Mouse (Mus musculus) MEL (cell line): ENCODE measurements around the gene Celsr1. TPM values are rescaled to one million over a fixed set of nuclear protein-coding genes. Genes with fewer than 3 reads are reported as not detected.

ENCODE experiments used
- DNase-seq: peaks from one replicate; pipeline ENCODE4 v3.0.0; 2011; ENCODE audit warnings: low read depth, low spot score
- H3K27ac ChIP-seq: 2 replicates; pipeline ENCODE4 v1.5.1; 2012; ENCODE audit warnings: low read depth, mild to moderate bottlenecking, control low read depth, low read length, moderate library complexity; ENCODE audit not compliant: control insufficient read depth
- H3K27me3 ChIP-seq, 2 experiments: fragments of 150-350 bp in 1 of 2; sonication (generic) in 1 of 2; 2 replicates each; pipeline ENCODE4 v1.6.1; 2012; ENCODE audit warnings: low read length in 2 of 2, mild to moderate bottlenecking in 2 of 2, improper control_type of control experiment in 1 of 2, moderate library complexity in 1 of 2; ENCODE audit not compliant: insufficient read depth in 2 of 2, control insufficient read depth in 1 of 2
- H3K36me3 ChIP-seq, 2 experiments: 2 replicates each; pipeline ENCODE4 v1.6.1; 2012 to 2014; ENCODE audit warnings: low read length in 2 of 2, improper control_type of control experiment in 1 of 2, inconsistent platforms in 1 of 2, mild to moderate bottlenecking in 1 of 2; ENCODE audit not compliant: insufficient read depth in 2 of 2, control insufficient read depth in 1 of 2
- H3K4me1 ChIP-seq, 2 experiments: fragments of 150-350 bp in 1 of 2; sonication (generic) in 1 of 2; 2 replicates each; pipeline ENCODE4 v1.6.1; 2012; ENCODE audit warnings: low read length in 2 of 2, improper control_type of control experiment in 1 of 2, mild to moderate bottlenecking in 1 of 2; ENCODE audit not compliant: insufficient read depth in 2 of 2, control insufficient read depth in 1 of 2
- H3K4me3 ChIP-seq, 2 experiments: fragments of 150-350 bp in 1 of 2; sonication (generic) in 1 of 2; 2 replicates each; pipeline ENCODE4 v1.5.1; 2012; ENCODE audit warnings: low read depth in 2 of 2, low read length in 2 of 2, mild to moderate bottlenecking in 2 of 2, moderate library complexity in 2 of 2, control low read depth in 1 of 2, improper control_type of control experiment in 1 of 2; ENCODE audit not compliant: control insufficient read depth in 1 of 2, insufficient read depth in 1 of 2
- H3K79me2 ChIP-seq: 2 replicates; pipeline ENCODE4 v1.6.1; 2012; ENCODE audit warnings: mild to moderate bottlenecking, low read length, moderate library complexity; ENCODE audit not compliant: control insufficient read depth, poor library complexity, insufficient read depth
- H3K9ac ChIP-seq: 2 replicates; pipeline ENCODE4 v1.6.1; 2012; ENCODE audit warnings: low read depth, mild to moderate bottlenecking, control low read depth, low read length, moderate library complexity; ENCODE audit not compliant: control insufficient read depth, poor library complexity, severe bottlenecking
- H3K9me3 ChIP-seq: fragments of 150-350 bp; sonication (generic); replicated peaks from 2 replicates; pipeline ENCODE4 v1.6.1; 2012; ENCODE audit warnings: mild to moderate bottlenecking, low read length, improper control_type of control experiment, moderate library complexity; ENCODE audit not compliant: insufficient read depth
- BHLHE40 ChIP-seq: IDR thresholded peaks from 2 replicates; pipeline ENCODE4 v1.6.1; 2012; ENCODE audit warnings: low read depth, mild to moderate bottlenecking, inconsistent platforms, low read length, improper control_type of control experiment, borderline replicate concordance
- CHD1 ChIP-seq: IDR thresholded peaks from 2 replicates; pipeline ENCODE4 v1.6.1; 2012; ENCODE audit warnings: low read depth, mild to moderate bottlenecking, inconsistent platforms, low read length, improper control_type of control experiment
- CTCF ChIP-seq, 3 experiments: IDR thresholded peaks in 2 of 3; conservative IDR thresholded peaks in 1 of 3; 2 replicates each; pipeline ENCODE4 v1.5.1; 2011 to 2012; ENCODE audit warnings: low read length in 3 of 3, low read depth in 2 of 3, mild to moderate bottlenecking in 2 of 3, improper control_type of control experiment in 1 of 3, inconsistent platforms in 1 of 3, mixed read lengths in 1 of 3, moderate library complexity in 1 of 3; ENCODE audit not compliant: control insufficient read depth in 1 of 3, insufficient read depth in 1 of 3, poor library complexity in 1 of 3, severe bottlenecking in 1 of 3
- E2F4 ChIP-seq: IDR thresholded peaks from 2 replicates; pipeline ENCODE4 v1.6.1; 2011; ENCODE audit warnings: low read depth, low read length, improper control_type of control experiment, borderline replicate concordance
- EP300 ChIP-seq, 2 experiments: IDR thresholded peaks; 2 replicates each; pipeline ENCODE4 v1.6.1; 2011; ENCODE audit warnings: improper control_type of control experiment in 2 of 2, low read length in 2 of 2, low read depth in 1 of 2, mild to moderate bottlenecking in 1 of 2
- GABPA ChIP-seq: IDR thresholded peaks from 2 replicates; pipeline ENCODE4 v1.6.1; 2012; ENCODE audit warnings: low read depth, mild to moderate bottlenecking, inconsistent platforms, low read length, improper control_type of control experiment, moderate library complexity
- GATA1 ChIP-seq: IDR thresholded peaks from 2 replicates; pipeline ENCODE4 v1.6.1; 2011; ENCODE audit warnings: low read depth, low read length, improper control_type of control experiment
- JUND ChIP-seq: IDR thresholded peaks from 2 replicates; pipeline ENCODE4 v1.6.1; 2011; ENCODE audit warnings: low read depth, mild to moderate bottlenecking, improper control_type of control experiment, low read length
- MAFK ChIP-seq: IDR thresholded peaks from 2 replicates; pipeline ENCODE4 v1.6.1; 2011; ENCODE audit warnings: low read depth, mild to moderate bottlenecking, low read length, improper control_type of control experiment, borderline replicate concordance
- MAX ChIP-seq: IDR thresholded peaks from 2 replicates; pipeline ENCODE4 v1.6.1; 2011; ENCODE audit warnings: low read length, improper control_type of control experiment
- MAZ ChIP-seq: IDR thresholded peaks from 2 replicates; pipeline ENCODE4 v1.6.1; 2012; ENCODE audit warnings: low read depth, mild to moderate bottlenecking, inconsistent platforms, low read length, improper control_type of control experiment
- MYC ChIP-seq: IDR thresholded peaks from 2 replicates; pipeline ENCODE4 v1.6.1; 2011; ENCODE audit warnings: low read depth, mild to moderate bottlenecking, low read length, improper control_type of control experiment, moderate library complexity
- NELFE ChIP-seq: IDR thresholded peaks from 2 replicates; pipeline ENCODE4 v1.6.1; 2011; ENCODE audit warnings: low read depth, low read length, improper control_type of control experiment
- POLR2A ChIP-seq, 2 experiments: IDR thresholded peaks; 2 replicates each; pipeline ENCODE4 v1.6.1; 2011 to 2012; ENCODE audit warnings: low read length in 2 of 2, mild to moderate bottlenecking in 2 of 2, control low read depth in 1 of 2, improper control_type of control experiment in 1 of 2, low read depth in 1 of 2, moderate library complexity in 1 of 2; ENCODE audit not compliant: control insufficient read depth in 1 of 2, insufficient read depth in 1 of 2, poor library complexity in 1 of 2
- POLR2AphosphoS5 ChIP-seq: IDR thresholded peaks from 2 replicates; pipeline ENCODE4 v1.6.1; 2012; ENCODE audit warnings: low read depth, borderline replicate concordance, mild to moderate bottlenecking, inconsistent platforms, low read length, moderate library complexity, mixed read lengths
- RAD21 ChIP-seq: IDR thresholded peaks from 2 replicates; pipeline ENCODE4 v1.6.1; 2011; ENCODE audit warnings: mild to moderate bottlenecking, low read depth, low read length, improper control_type of control experiment
- RCOR1 ChIP-seq: IDR thresholded peaks from 2 replicates; pipeline ENCODE4 v1.6.1; 2012; ENCODE audit warnings: low read depth, mild to moderate bottlenecking, inconsistent platforms, low read length, improper control_type of control experiment
- SIN3A ChIP-seq: IDR thresholded peaks from 2 replicates; pipeline ENCODE4 v1.6.1; 2012; ENCODE audit warnings: low read length, improper control_type of control experiment, inconsistent platforms
- TAL1 ChIP-seq: IDR thresholded peaks from 2 replicates; pipeline ENCODE4 v1.6.1; 2012; ENCODE audit warnings: mild to moderate bottlenecking, inconsistent platforms, low read length, moderate library complexity, mixed read lengths
- TBP ChIP-seq: IDR thresholded peaks from 2 replicates; pipeline ENCODE4 v1.8.0; 2011; ENCODE audit warnings: low read depth, low read length, improper control_type of control experiment
- TCF12 ChIP-seq: IDR thresholded peaks from 2 replicates; pipeline ENCODE4 v1.6.1; 2014; ENCODE audit warnings: low read depth, mild to moderate bottlenecking, inconsistent platforms, low read length, improper control_type of control experiment, moderate library complexity
- UBTF ChIP-seq: IDR thresholded peaks from 2 replicates; pipeline ENCODE4 v1.6.1; 2012; ENCODE audit warnings: low read depth, mild to moderate bottlenecking, inconsistent platforms, low read length, improper control_type of control experiment, moderate library complexity, borderline replicate concordance; ENCODE audit not compliant: insufficient read depth
- USF1 ChIP-seq: IDR thresholded peaks from 2 replicates; pipeline ENCODE4 v1.6.1; 2014; ENCODE audit warnings: low read depth, mild to moderate bottlenecking, inconsistent platforms, low read length, improper control_type of control experiment, moderate library complexity
- ZC3H11A ChIP-seq: IDR thresholded peaks from 2 replicates; pipeline ENCODE4 v1.6.1; 2012; ENCODE audit warnings: low read depth, mild to moderate bottlenecking, inconsistent platforms, low read length, improper control_type of control experiment
- ZMIZ1 ChIP-seq: IDR thresholded peaks from 2 replicates; pipeline ENCODE4 v1.6.1; 2012; ENCODE audit warnings: low read depth, mild to moderate bottlenecking, inconsistent platforms, low read length, improper control_type of control experiment, moderate library complexity
- ZNF384 ChIP-seq: IDR thresholded peaks from 2 replicates; pipeline ENCODE4 v1.6.1; 2012; ENCODE audit warnings: low read depth, mild to moderate bottlenecking, inconsistent platforms, low read length, improper control_type of control experiment
- polyA plus RNA-seq, 2 experiments: library from polyadenylated mRNA; stranded (reverse) in 1 of 2; unstranded in 1 of 2; fragments of >175 nt in 1 of 2; fragments of >200 nt in 1 of 2; gene quantifications; 2 replicates each; pipeline versions ENCODE4 v1.2.1 to v1.2.4; 2012; ENCODE audit warnings: low replicate concordance in 2 of 2, low read depth in 1 of 2; ENCODE audit not compliant: insufficient read length in 2 of 2, insufficient read depth in 1 of 2, missing spikeins in 1 of 2
- total RNA-seq: library from RNA; depleted of rRNA; stranded (reverse); fragments of 300-350 nt; gene quantifications from 2 replicates; pipeline ENCODE4 v1.2.3, GENCODE M21; 2012

Gene Celsr1
- total and polyA plus RNA-seq, 3 experiments = 0.12 to 0.42 TPM; not detected in 1

DNA sequence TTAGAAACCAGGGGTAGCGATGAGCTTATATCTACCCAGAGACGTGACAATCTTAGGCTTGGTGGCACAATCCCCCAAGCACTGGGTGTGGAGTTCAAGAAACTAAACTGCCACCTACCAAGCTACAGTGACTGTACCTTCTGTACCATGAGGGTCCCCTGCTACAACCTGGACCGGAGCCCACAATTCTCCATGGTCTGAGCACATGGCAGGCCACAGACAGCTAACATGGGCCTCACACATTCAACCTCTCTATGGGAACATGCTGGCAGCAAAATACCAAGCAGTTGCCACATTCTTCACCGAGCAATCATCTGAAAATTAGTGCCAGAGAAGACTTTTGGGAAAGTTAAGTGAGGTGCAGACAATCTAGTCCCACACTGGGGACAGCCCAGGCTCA lies 47.4 kb downstream of the Celsr1 start:
- no peaks in the 10 kb centered on the region for H3K36me3 ChIP-seq
- no peaks in the 10 kb centered on the region for H3K9me3 ChIP-seq
- TF ChIP-seq SIN3A = no peak
- no peak for TF ChIP-seq ZMIZ1
- TF ChIP-seq E2F4 = no peak
- TF ChIP-seq POLR2A (IDR thresholded peaks at IDR 0.05; ENCODE audit: control insufficient read depth in 1 of 2, insufficient read depth in 1 of 2, low read depth in 1 of 2, low read length in 2 of 2, poor library complexity in 1 of 2) = no peak
- no peak for TF ChIP-seq MAZ
- TF ChIP-seq EP300 (IDR thresholded peaks at IDR 0.05; ENCODE audit: low read depth in 1 of 2, low read length in 2 of 2) = no peak
- TF ChIP-seq RCOR1 = no peak
- no peak for TF ChIP-seq ZNF384
- no peak for TF ChIP-seq UBTF
- no peak for TF ChIP-seq ZC3H11A
- no peak for TF ChIP-seq GATA1
- TF ChIP-seq GABPA = no peak
- no peak for TF ChIP-seq TCF12
- no peak for TF ChIP-seq NELFE
- no peak for TF ChIP-seq TBP
- TF ChIP-seq JUND = no peak
- TF ChIP-seq RAD21 = no peak
- no peak for TF ChIP-seq USF1
- TF ChIP-seq BHLHE40 = no peak
- TF ChIP-seq MYC = no peak
- no peak overlapping the region for H3K4me3 ChIP-seq
- no peaks in the 10 kb centered on the region for H3K79me2 ChIP-seq
- no peak overlapping the region for H3K27ac ChIP-seq
- DNase-seq = no peak
- no peak overlapping the region for H3K9ac ChIP-seq
- H3K27me3 ChIP-seq = no peaks in the 10 kb centered on the region; a peak in 1 of 4 replicates
- H3K4me1 ChIP-seq = no peaks in the 10 kb centered on the region; a peak in 2 of 4 replicates

- Histone ChIP-seq H3K9me3 (no peaks in the 10 kb centered on the region), H3K27ac (no peak overlapping the region), H3K27me3 (no peaks in the 10 kb centered on the region; a peak in 1 of 4 replicates), H3K4me1 (no peaks in the 10 kb centered on the region; a peak in 1 of 4 replicates), H3K79me2 (no peaks in the 10 kb centered on the region), H3K4me3 (no peak overlapping the region), H3K9ac (no peak overlapping the region), H3K36me3 (no peaks in the 10 kb centered on the region)
- DNase-seq = no peak
- no peak for TF ChIP-seq ZMIZ1
- TF ChIP-seq UBTF = no peak
- no peak for TF ChIP-seq TCF12
- no peak for TF ChIP-seq CTCF (IDR thresholded peaks at IDR 0.05 in 2 of 3, conservative IDR thresholded peaks at IDR 0.05 in 1 of 3; ENCODE audit: control insufficient read depth in 1 of 3, insufficient read depth in 1 of 3, low read depth in 2 of 3, low read length in 3 of 3, poor library complexity in 1 of 3, severe bottlenecking in 1 of 3)
- TF ChIP-seq TBP = no peak
- TF ChIP-seq SIN3A = no peak
- TF ChIP-seq CHD1 = no peak
- no peak for TF ChIP-seq TAL1
- TF ChIP-seq MAX = no peak
- no peak for TF ChIP-seq MYC
- no peak for TF ChIP-seq MAFK
- no peak for TF ChIP-seq BHLHE40
- TF ChIP-seq POLR2AphosphoS5 = no peak
Observed at GRCm38 (mm10) chr15:85985601-85986000, 48.0 kb downstream of the Celsr1 start.
